Mouse (Mus musculus): ENCODE results near the gene Paqr8. TPM values are rescaled to one million over a fixed set of nuclear protein-coding genes. Genes with fewer than 3 reads are reported as not detected.

Paqr8 gene
- polyA plus RNA-seq, 1 experiment: 1.5 TPM

GRCm38 (mm10) chr1:20912115-20912514, 21.7 kb downstream of the Paqr8 start:
- no peaks in the 10 kb centered on the region for H3K79me3 ChIP-seq (ENCODE audit: low read depth)
- no peak for TF ChIP-seq CEBPB (IDR thresholded peaks at IDR 0.05; ENCODE audit: low read depth)
- no peak for TF ChIP-seq FOSL1 (IDR thresholded peaks at IDR 0.05; ENCODE audit: insufficient read depth, low read length, poor library complexity, severe bottlenecking)
- no peak for TF ChIP-seq CTCF (IDR thresholded peaks at IDR 0.05; ENCODE audit: control insufficient read depth, insufficient read depth, insufficient read length)
- no peak for TF ChIP-seq MYOG (IDR thresholded peaks at IDR 0.05; ENCODE audit: control insufficient read depth, extremely low read depth, insufficient read length)
- no peak for TF ChIP-seq MAX (IDR thresholded peaks at IDR 0.05)
- no peak for TF ChIP-seq USF1 (IDR thresholded peaks at IDR 0.05; ENCODE audit: low read depth)
- TF ChIP-seq MYOD1 (IDR thresholded peaks at IDR 0.05; ENCODE audit: control insufficient read depth, insufficient read length, low read depth): no peak

GRCm38 (mm10) chr1:20912527-20913171, 22.2 kb downstream of the Paqr8 start:
- Histone ChIP-seq H3K36me3 (ENCODE audit: control insufficient read depth, insufficient read depth) (no peaks in the 10 kb centered on the region), H3ac (ENCODE audit: control insufficient read depth, insufficient read length, low read depth) (no peak overlapping the region), H3K27me3 (ENCODE audit: control insufficient read depth, insufficient read depth, insufficient read length) (no peaks in the 10 kb centered on the region), H3K4me3 (ENCODE audit: insufficient read depth, poor library complexity, severe bottlenecking) (no peak overlapping the region), H3K79me3 (ENCODE audit: low read depth) (no peaks in the 10 kb centered on the region), H3K79me2 (ENCODE audit: control insufficient read depth, insufficient read depth) (no peaks in the 10 kb centered on the region)
- no peak for TF ChIP-seq CEBPB (IDR thresholded peaks at IDR 0.05; ENCODE audit: low read depth)
- TF ChIP-seq FOSL1 (IDR thresholded peaks at IDR 0.05; ENCODE audit: insufficient read depth, low read length, poor library complexity, severe bottlenecking): no peak
- TF ChIP-seq CTCF (IDR thresholded peaks at IDR 0.05; ENCODE audit: control insufficient read depth, insufficient read depth, insufficient read length): no peak
- TF ChIP-seq USF1 (IDR thresholded peaks at IDR 0.05; ENCODE audit: low read depth): no peak
- no peak for TF ChIP-seq MAX (IDR thresholded peaks at IDR 0.05)
- TF ChIP-seq MYOG (IDR thresholded peaks at IDR 0.05; ENCODE audit: control insufficient read depth, extremely low read depth, insufficient read length): no peak
- no peak for TF ChIP-seq MYOD1 (IDR thresholded peaks at IDR 0.05; ENCODE audit: control insufficient read depth, insufficient read length, low read depth)

More at GRCm38 (mm10) chr1:20912115-20912514, 21.7 kb downstream of the Paqr8 start:
- Histone ChIP-seq H3K4me3 (ENCODE audit: insufficient read depth, poor library complexity, severe bottlenecking) (no peak overlapping the region), H3K36me3 (ENCODE audit: control insufficient read depth, insufficient read depth) (no peaks in the 10 kb centered on the region), H3K79me2 (ENCODE audit: control insufficient read depth, insufficient read depth) (no peaks in the 10 kb centered on the region), H3K27me3 (ENCODE audit: control insufficient read depth, insufficient read depth, insufficient read length) (no peaks in the 10 kb centered on the region), H3ac (ENCODE audit: control insufficient read depth, insufficient read length, low read depth) (no peak overlapping the region)

DNA sequence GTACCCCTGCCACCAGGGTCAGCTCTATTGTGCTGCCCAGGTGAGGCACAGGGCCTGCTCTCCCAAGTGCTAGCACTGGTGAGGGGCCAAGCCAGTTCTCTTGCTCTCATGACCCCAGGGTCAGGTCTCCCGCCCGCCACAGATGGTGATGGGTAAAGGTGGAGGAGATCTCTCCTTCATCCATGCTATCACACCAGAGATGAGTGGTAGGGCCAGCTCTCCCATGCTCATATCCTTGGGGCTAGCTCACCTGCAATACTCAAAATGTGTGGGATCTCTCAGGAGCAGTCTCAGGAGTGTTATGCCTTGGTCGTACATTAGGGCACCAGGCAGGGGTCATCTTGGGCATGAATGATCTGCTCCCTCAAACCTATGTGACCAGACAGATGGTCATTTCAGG, 24.4 kb downstream of the Paqr8 start:
- no peaks in the 10 kb centered on the region for H3K27me3 ChIP-seq (ENCODE audit: control insufficient read depth, insufficient read depth, insufficient read length)
- TF ChIP-seq USF1 (IDR thresholded peaks at IDR 0.05; ENCODE audit: low read depth) (no peak), CTCF (IDR thresholded peaks at IDR 0.05; ENCODE audit: control insufficient read depth, insufficient read depth, insufficient read length) (no peak), MYOD1 (IDR thresholded peaks at IDR 0.05; ENCODE audit: control insufficient read depth, insufficient read length, low read depth) (no peak), MYOG (IDR thresholded peaks at IDR 0.05; ENCODE audit: control insufficient read depth, extremely low read depth, insufficient read length) (no peak), MAX (IDR thresholded peaks at IDR 0.05) (no peak), CEBPB (IDR thresholded peaks at IDR 0.05; ENCODE audit: low read depth) (no peak), FOSL1 (IDR thresholded peaks at IDR 0.05; ENCODE audit: insufficient read depth, low read length, poor library complexity, severe bottlenecking) (no peak)
- H3K79me2 ChIP-seq (ENCODE audit: control insufficient read depth, insufficient read depth): no peaks in the 10 kb centered on the region
- no peaks in the 10 kb centered on the region for H3K79me3 ChIP-seq (ENCODE audit: low read depth)
- H3ac ChIP-seq (ENCODE audit: control insufficient read depth, insufficient read length, low read depth): no peak overlapping the region
- no peak overlapping the region for H3K4me3 ChIP-seq (ENCODE audit: insufficient read depth, poor library complexity, severe bottlenecking)
- no peaks in the 10 kb centered on the region for H3K36me3 ChIP-seq (ENCODE audit: control insufficient read depth, insufficient read depth)

DNA sequence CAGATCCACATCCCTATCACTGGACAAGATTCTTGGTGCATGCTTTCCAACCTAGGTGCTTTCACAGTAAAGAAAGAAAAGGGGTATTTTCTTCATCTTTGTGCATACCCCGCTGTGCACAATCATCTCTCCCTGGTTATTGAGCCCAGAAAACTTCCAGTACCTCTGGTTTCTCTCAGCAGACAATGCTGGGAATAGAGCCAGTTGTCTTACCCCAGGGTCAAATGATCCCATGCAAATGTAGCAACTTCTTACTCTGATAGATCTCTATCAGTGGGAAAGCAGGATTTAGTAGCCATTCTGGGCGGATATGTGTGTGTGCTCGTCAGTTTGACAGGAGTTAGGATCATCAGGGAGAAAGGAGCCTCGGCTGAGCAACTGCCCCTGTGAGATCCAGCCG, 25.2 kb downstream of the Paqr8 start:
- Histone ChIP-seq H3K36me3 (ENCODE audit: control insufficient read depth, insufficient read depth) (no peaks in the 10 kb centered on the region), H3ac (ENCODE audit: control insufficient read depth, insufficient read length, low read depth) (no peak overlapping the region), H3K4me3 (ENCODE audit: insufficient read depth, poor library complexity, severe bottlenecking) (no peak overlapping the region), H3K27me3 (ENCODE audit: control insufficient read depth, insufficient read depth, insufficient read length) (no peaks in the 10 kb centered on the region), H3K79me3 (ENCODE audit: low read depth) (no peaks in the 10 kb centered on the region), H3K79me2 (ENCODE audit: control insufficient read depth, insufficient read depth) (no peaks in the 10 kb centered on the region)
- TF ChIP-seq MYOD1 (IDR thresholded peaks at IDR 0.05; ENCODE audit: control insufficient read depth, insufficient read length, low read depth): no peak
- TF ChIP-seq FOSL1 (IDR thresholded peaks at IDR 0.05; ENCODE audit: insufficient read depth, low read length, poor library complexity, severe bottlenecking): no peak
- TF ChIP-seq MYOG (IDR thresholded peaks at IDR 0.05; ENCODE audit: control insufficient read depth, extremely low read depth, insufficient read length): no peak

DNA sequence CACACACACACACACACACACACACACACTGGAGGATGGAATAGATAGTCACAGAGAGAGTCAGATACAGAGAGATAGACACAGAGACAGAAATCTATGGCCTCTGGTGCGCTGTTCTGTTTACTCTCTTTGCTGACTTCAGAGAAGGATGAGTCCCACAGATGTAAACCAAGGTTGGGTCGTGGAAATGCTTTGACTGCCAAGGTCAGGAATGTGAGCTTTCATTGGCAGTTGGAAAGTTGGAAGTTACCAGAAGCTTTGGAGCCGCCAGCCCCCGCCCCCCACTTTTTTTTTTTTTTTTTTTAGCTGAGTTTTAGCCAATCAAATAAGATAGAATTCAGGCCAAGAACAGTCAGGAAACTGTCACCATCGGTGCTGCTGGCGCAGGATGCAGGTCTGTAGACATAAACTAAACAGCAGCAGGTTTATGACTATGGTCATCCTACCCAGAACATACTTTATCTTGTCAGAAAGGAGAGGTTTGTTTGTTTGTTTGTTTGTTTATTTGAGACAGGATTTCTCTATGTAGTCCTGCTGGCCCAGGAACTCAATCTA, 27.2 kb downstream of the Paqr8 start:
- Histone ChIP-seq H3K27me3 (ENCODE audit: control insufficient read depth, insufficient read depth, insufficient read length) (no peaks in the 10 kb centered on the region), H3K79me2 (ENCODE audit: control insufficient read depth, insufficient read depth) (no peaks in the 10 kb centered on the region), H3ac (ENCODE audit: control insufficient read depth, insufficient read length, low read depth) (no peak overlapping the region), H3K4me3 (ENCODE audit: insufficient read depth, poor library complexity, severe bottlenecking) (no peak overlapping the region), H3K79me3 (ENCODE audit: low read depth) (no peaks in the 10 kb centered on the region), H3K36me3 (ENCODE audit: control insufficient read depth, insufficient read depth) (no peaks in the 10 kb centered on the region)
- TF ChIP-seq USF1 (IDR thresholded peaks at IDR 0.05; ENCODE audit: low read depth): no peak
- TF ChIP-seq MYOD1 (IDR thresholded peaks at IDR 0.05; ENCODE audit: control insufficient read depth, insufficient read length, low read depth): no peak
- TF ChIP-seq CTCF (IDR thresholded peaks at IDR 0.05; ENCODE audit: control insufficient read depth, insufficient read depth, insufficient read length): no peak
- TF ChIP-seq MYOG (IDR thresholded peaks at IDR 0.05; ENCODE audit: control insufficient read depth, extremely low read depth, insufficient read length): no peak
- TF ChIP-seq FOSL1 (IDR thresholded peaks at IDR 0.05; ENCODE audit: insufficient read depth, low read length, poor library complexity, severe bottlenecking): no peak
- no peak for TF ChIP-seq MAX (IDR thresholded peaks at IDR 0.05)
- TF ChIP-seq CEBPB (IDR thresholded peaks at IDR 0.05; ENCODE audit: low read depth): no peak
